In genomic region chr15:99664600-99665451, GRCm38 (mm10) we compare ENCODE assay signal across 8 mouse cellular contexts. TPM values are rescaled to one million over a fixed set of nuclear protein-coding genes. Genes with fewer than 3 reads are reported as not detected.
DNase-seq lines count a peak whose midpoint lies in the region; ATAC-seq lines count a peak whose summit lies in the region.

No protein-coding gene starts in this region.

- no peaks in the 10 kb centered on the region for H3K36me3 ChIP-seq in forebrain, embryonic 14.5 days (ENCODE audit: control insufficient read depth, insufficient read depth, low read length)
- H3K36me3 ChIP-seq in hindbrain, embryonic 10.5 days, result no peaks in the 10 kb centered on the region

- peak overlapping the region; percentile 71 for H3K9ac ChIP-seq in forebrain, embryonic 14.5 days (ENCODE audit: low read length)

- H3K27me3 ChIP-seq in forebrain, embryonic 14.5 days (replicated peaks; ENCODE audit: control insufficient read depth, insufficient read depth, low read length), result no peaks in the 10 kb centered on the region
- peaks cover 71% of the 10 kb centered on the region for H3K27me3 ChIP-seq in hindbrain, embryonic 10.5 days (ENCODE audit: insufficient read depth, poor library complexity, severe bottlenecking)

- H3K4me1 ChIP-seq in forebrain, embryonic 14.5 days (ENCODE audit: control insufficient read depth, insufficient read depth, low read length), result peaks cover 24% of the 10 kb centered on the region
- peaks cover 54% of the 10 kb centered on the region for H3K4me1 ChIP-seq in hindbrain, embryonic 10.5 days (replicated peaks)

- WGBS in forebrain, embryonic 14.5 days, result under 1% methylated on average over 51 of the region's 52 CpGs
- WGBS in hindbrain, embryonic 10.5 days, result under 1% methylated on average over 51 of the region's 52 CpGs

- ATAC-seq in forebrain, embryonic 14.5 days, result peak; percentile 81
- ATAC-seq in megakaryocyte, adult 5-6 weeks (ENCODE audit: poor library complexity, severe bottlenecking), result peak; percentile 88

- H3K27ac ChIP-seq in forebrain, embryonic 14.5 days (ENCODE audit: low read depth, low read length), result peak overlapping the region; percentile 89
- peak overlapping the region; percentile 86 for H3K27ac ChIP-seq in hindbrain, embryonic 10.5 days

- no peaks in the 10 kb centered on the region for H3K9me3 ChIP-seq in forebrain, embryonic 14.5 days (replicated peaks; ENCODE audit: control insufficient read depth, low read length)
- no peaks in the 10 kb centered on the region for H3K9me3 ChIP-seq in hindbrain, embryonic 10.5 days

- peak overlapping the region; percentile 69 for H3K4me2 ChIP-seq in forebrain, embryonic 14.5 days (ENCODE audit: low read length)

- intact Hi-C loops in left cerebral cortex, postnatal 14 days (cut with DNase I), result loop anchor here (5.0 kb wide), 1 partner anchor 168 kb away; no protein-coding TSS in a partner anchor

- DNase-seq in kidney, adult 11 months, result peak; percentile 17
- DNase-seq in kidney, adult 18-20 months, result no peak
- peak; percentile 63 to 69 for DNase-seq in cerebellum, adult 18-20 months
- DNase-seq in forebrain, embryonic 14.5 days (ENCODE audit: low spot score), result peak; percentile 90
- peak; percentile 66 for DNase-seq in hindbrain, embryonic 10.5 days (ENCODE audit: low spot score)
- DNase-seq in left cerebral cortex, postnatal 14 days (ENCODE audit: low spot score in 2 of 2), result peak; percentile 70 to 82
- peak; percentile 70 for DNase-seq in right cerebral cortex, postnatal 14 days

- peak overlapping the region; percentile 33 for H3K4me3 ChIP-seq in forebrain, embryonic 14.5 days (ENCODE audit: low read depth, low read length)
- H3K4me3 ChIP-seq in hindbrain, embryonic 10.5 days, result peak overlapping the region; percentile 57

RNA-seq across cellular contexts. Expression of gene Asic1, which starts 5.3 kb away (rescaled TPM):
- 15.6 and 18.9 TPM in 2 replicates for polyA plus RNA-seq in forebrain, embryonic 14.5 days (2014; fragmentation: Nextera tagmentation; extraction: Ambion mirVana)
- polyA plus RNA-seq in hindbrain, embryonic 10.5 days (2016; fragmentation: Nextera tagmentation; extraction: Ambion mirVana), result 12.6 and 29.0 TPM in 2 replicates
- 10 to 100 TPM; 83.1 to 91.8 TPM for total RNA-seq in left cerebral cortex, postnatal 14 days (2021)
- 0.05 TPM in 1 of 2 replicates, not detected in the other for total RNA-seq in megakaryocyte, adult 5-6 weeks (2015)
- total RNA-seq in megakaryocyte, adult 5-6 weeks (2017), result 0.11 TPM in 1 of 2 replicates, not detected in the other

RNA-seq across cellular contexts. Expression of gene Racgap1, which starts 13.4 kb away (rescaled TPM):
- 74.2 and 78.9 TPM in 2 replicates for polyA plus RNA-seq in forebrain, embryonic 14.5 days (2014; fragmentation: Nextera tagmentation; extraction: Ambion mirVana)
- polyA plus RNA-seq in hindbrain, embryonic 10.5 days (2016; fragmentation: Nextera tagmentation; extraction: Ambion mirVana), result 193 and 219 TPM in 2 replicates
- total RNA-seq in left cerebral cortex, postnatal 14 days (2021), result 1 to 10 TPM; 9.2 to 10.0 TPM
- total RNA-seq in megakaryocyte, adult 5-6 weeks (2015), result 136 and 140 TPM in 2 replicates
- total RNA-seq in megakaryocyte, adult 5-6 weeks (2017), result 184 and 201 TPM in 2 replicates

RNA-seq across cellular contexts. Expression of gene Smarcd1, which starts 37.1 kb away (rescaled TPM):
- 90.7 and 98.1 TPM in 2 replicates for polyA plus RNA-seq in forebrain, embryonic 14.5 days (2014; fragmentation: Nextera tagmentation; extraction: Ambion mirVana)
- polyA plus RNA-seq in hindbrain, embryonic 10.5 days (2016; fragmentation: Nextera tagmentation; extraction: Ambion mirVana), result 101 and 118 TPM in 2 replicates
- 100 to 1,000 TPM; 142 to 143 TPM for total RNA-seq in left cerebral cortex, postnatal 14 days (2021)
- 12.0 and 12.4 TPM in 2 replicates for total RNA-seq in megakaryocyte, adult 5-6 weeks (2015)
- 9.3 and 16.1 TPM in 2 replicates for total RNA-seq in megakaryocyte, adult 5-6 weeks (2017)

RNA-seq across cellular contexts. Expression of gene Gm17349, which starts 40.5 kb away (rescaled TPM):
- polyA plus RNA-seq in forebrain, embryonic 14.5 days (2014; fragmentation: Nextera tagmentation; extraction: Ambion mirVana), result not detected in 2 replicates
- polyA plus RNA-seq in hindbrain, embryonic 10.5 days (2016; fragmentation: Nextera tagmentation; extraction: Ambion mirVana), result not detected in 2 replicates
- 1 to 10 TPM; 5.6 to 8.1 TPM for total RNA-seq in left cerebral cortex, postnatal 14 days (2021)
- not detected in 2 replicates for total RNA-seq in megakaryocyte, adult 5-6 weeks (2015)
- total RNA-seq in megakaryocyte, adult 5-6 weeks (2017), result not detected in 2 replicates

RNA-seq across cellular contexts. Expression of gene Gpd1, which starts 52.5 kb away (rescaled TPM):
- 0.77 and 1.2 TPM in 2 replicates for polyA plus RNA-seq in forebrain, embryonic 14.5 days (2014; fragmentation: Nextera tagmentation; extraction: Ambion mirVana)
- 0.54 and 0.78 TPM in 2 replicates for polyA plus RNA-seq in hindbrain, embryonic 10.5 days (2016; fragmentation: Nextera tagmentation; extraction: Ambion mirVana)
- 10 to 100 TPM; 34.1 to 35.5 TPM for total RNA-seq in left cerebral cortex, postnatal 14 days (2021)
- total RNA-seq in megakaryocyte, adult 5-6 weeks (2015), result 0.11 TPM in 1 of 2 replicates, not detected in the other
- 0.20 and 0.26 TPM in 2 replicates for total RNA-seq in megakaryocyte, adult 5-6 weeks (2017)

Comparison
In these comparisons a context has a peak if more than half of its experiments do, and no peak if none do; other contexts are left out.
1. RNA of gene Asic1, which starts 5.3 kb away (total RNA-seq): 83.1 to 91.8 TPM in left cerebral cortex, postnatal 14 days; 0.05 to 0.11 TPM in megakaryocyte, adult 5-6 weeks; every median in the first group is over 10 times any median in the second.
2. RNA of gene Racgap1, which starts 13.4 kb away (total RNA-seq): 136 to 201 TPM in megakaryocyte, adult 5-6 weeks; 9.2 to 10.0 TPM in left cerebral cortex, postnatal 14 days; every median in the first group is over 10 times any median in the second.
3. RNA of gene Smarcd1, which starts 37.1 kb away (total RNA-seq): 142 to 143 TPM in left cerebral cortex, postnatal 14 days; 9.3 to 16.1 TPM in megakaryocyte, adult 5-6 weeks; every median in the first group is over 4 times any median in the second.